In genomic region chr3:105818130-105819004, GRCm38 (mm10) we compare ENCODE assay signal across 14 mouse cellular contexts. TPM values are rescaled to one million over a fixed set of nuclear protein-coding genes. Genes with fewer than 3 reads are reported as not detected.
DNase-seq lines count a peak whose midpoint lies in the region; ATAC-seq and TF ChIP-seq lines count a peak whose summit lies in the region.
"Had no signal": no experiment of that assay in that cellular context is flagged by ENCODE, and none has a peak within 500 bp of the region (broad histone marks: within the 10 kb centered on the region; RNA-seq: fewer than 3 reads in every experiment).

No protein-coding gene starts in this region.

- ATAC-seq in kidney, embryonic 14.5 days (ENCODE audit: low FRiP score, low TSS enrichment) = no peak
- ATAC-seq: forebrain, embryonic 15.5 days; intestine, postnatal 0 days had no signal

- intact Hi-C loops in heart, postnatal 14 days (cut with DNase I) = no loop called here

- WGBS in kidney, embryonic 14.5 days = 71% methylated on average over 6 of the region's 6 CpGs
- 14% methylated on average over 6 of the region's 6 CpGs for WGBS in thymus, adult 2 months

- TF ChIP-seq CTCF in thymus, adult 2 months (IDR thresholded peaks at IDR 0.05; ENCODE audit: borderline replicate concordance, control insufficient read depth, extremely low read depth, insufficient read depth, low read length, poor library complexity) = no peak
- TF ChIP-seq CTCF in layer of hippocampus, adult 2 months (conservative IDR thresholded peaks at IDR 0.05) = no peak

- no peak overlapping the region for H3K4me3 ChIP-seq in kidney, embryonic 14.5 days (ENCODE audit: low read length)
- no peak overlapping the region for H3K4me3 ChIP-seq in thymus, adult 2 months (ENCODE audit: control insufficient read depth, insufficient read depth, low read length)
- no peak overlapping the region for H3K4me3 ChIP-seq in layer of hippocampus, adult 2 months
- H3K4me3 ChIP-seq: embryonic facial prominence, embryonic 13.5 days; forebrain, embryonic 15.5 days; liver, embryonic 15.5 days had no signal

- no peak for TF ChIP-seq POLR2A in thymus, adult 2 months (IDR thresholded peaks at IDR 0.05; ENCODE audit: control insufficient read depth, extremely low read depth, insufficient read depth, low read length, poor library complexity)

- no peak overlapping the region for H3K27ac ChIP-seq in kidney, embryonic 14.5 days (ENCODE audit: low read depth, low read length)
- peak overlapping the region; percentile 36; the same call in 1 of the 2 replicates for H3K27ac ChIP-seq in thymus, adult 2 months (ENCODE audit: control insufficient read depth, insufficient read depth, low read length)
- H3K27ac ChIP-seq in layer of hippocampus, adult 2 months = no peak overlapping the region
- H3K27ac ChIP-seq: embryonic facial prominence, embryonic 13.5 days; forebrain, embryonic 15.5 days; liver, embryonic 15.5 days had no signal

- no peaks in the 10 kb centered on the region for H3K4me1 ChIP-seq in kidney, embryonic 14.5 days (ENCODE audit: control insufficient read depth, insufficient read depth, low read length)
- H3K4me1 ChIP-seq in thymus, adult 2 months (replicated peaks; ENCODE audit: control insufficient read depth, insufficient read depth, low read length) = peaks cover 32% of the 10 kb centered on the region
- H3K4me1 ChIP-seq: embryonic facial prominence, embryonic 13.5 days had no signal

- no peak overlapping the region for H3K9ac ChIP-seq in kidney, embryonic 14.5 days (ENCODE audit: low read depth, low read length)
- H3K9ac ChIP-seq: embryonic facial prominence, embryonic 13.5 days; forebrain, embryonic 15.5 days; liver, embryonic 15.5 days had no signal

- no peak overlapping the region for H3K4me2 ChIP-seq in kidney, embryonic 14.5 days (replicated peaks; ENCODE audit: low read depth, low read length)
- H3K4me2 ChIP-seq: embryonic facial prominence, embryonic 13.5 days; forebrain, embryonic 15.5 days; liver, embryonic 15.5 days had no signal

- DNase-seq in kidney, postnatal 25 days = peak; percentile 40 to 65
- peak; percentile 39 for DNase-seq in MEL-GATA-1-ER (ENCODE audit: extremely low read depth, low read depth)
- DNase-seq in heart, postnatal 14 days = peak; percentile 25 to 40
- peak; percentile 26 for DNase-seq in thymus, adult 2 months
- DNase-seq in layer of hippocampus, adult 2 months (ENCODE audit: low spot score in 2 of 2) = no peak
- no peak for DNase-seq in cerebellum, postnatal 10 days
- DNase-seq: adrenal gland, postnatal 10 days; cerebellum, adult 8-10 months had no signal

- no peaks in the 10 kb centered on the region for H3K36me3 ChIP-seq in kidney, embryonic 14.5 days (ENCODE audit: control insufficient read depth, insufficient read depth, low read length)
- H3K36me3 ChIP-seq in thymus, adult 2 months (ENCODE audit: control insufficient read depth, insufficient read depth, low read length) = no peaks in the 10 kb centered on the region
- H3K36me3 ChIP-seq: embryonic facial prominence, embryonic 13.5 days; forebrain, embryonic 15.5 days; liver, embryonic 15.5 days had no signal

- no peaks in the 10 kb centered on the region for H3K9me3 ChIP-seq in kidney, embryonic 14.5 days (ENCODE audit: control insufficient read depth, low read length)
- H3K9me3 ChIP-seq: embryonic facial prominence, embryonic 13.5 days; forebrain, embryonic 15.5 days; liver, embryonic 15.5 days had no signal

- H3K27me3 ChIP-seq in kidney, embryonic 14.5 days (ENCODE audit: control insufficient read depth, insufficient read depth, low read length) = no peaks in the 10 kb centered on the region
- H3K27me3 ChIP-seq in thymus, adult 2 months (ENCODE audit: control insufficient read depth, insufficient read depth, low read length) = no peaks in the 10 kb centered on the region
- H3K27me3 ChIP-seq: forebrain, embryonic 15.5 days had no signal

RNA-seq across cellular contexts. Expression of gene Rap1a, which starts 17.2 kb away (rescaled TPM):
- 89.0 and 141 TPM in 2 replicates for polyA plus RNA-seq in kidney, embryonic 14.5 days (2014; fragmentation: Nextera tagmentation; extraction: Ambion mirVana)
- 100 to 1,000 TPM; 103 to 116 TPM for total RNA-seq in heart, postnatal 14 days (2021)
- polyA plus RNA-seq in thymus, adult 2 months (2012; rRNA removed) = 11.8 and 14.4 TPM in 2 replicates
- total RNA-seq in layer of hippocampus, adult 2 months (2021) = 100 to 1,000 TPM in 1 of 2 experiments, 10 to 100 TPM in 1; 94.6 to 101 TPM

RNA-seq across cellular contexts. Expression of gene Adora3, which starts 52.3 kb away (rescaled TPM):
- 0.18 TPM in 1 of 2 replicates, not detected in the other for polyA plus RNA-seq in kidney, embryonic 14.5 days (2014; fragmentation: Nextera tagmentation; extraction: Ambion mirVana)
- total RNA-seq in heart, postnatal 14 days (2021) = under 1 TPM in 1 of 2 experiments, not detected in 1; 0.24 TPM
- polyA plus RNA-seq in thymus, adult 2 months (2012; rRNA removed) = 0.68 and 0.90 TPM in 2 replicates
- total RNA-seq in layer of hippocampus, adult 2 months (2021) = 1 to 10 TPM in 1 of 2 experiments, under 1 TPM in 1; 0.82 to 1.2 TPM

RNA-seq across cellular contexts. Expression of gene Tmigd3, which starts 52.3 kb away (rescaled TPM):
- polyA plus RNA-seq in kidney, embryonic 14.5 days (2014; fragmentation: Nextera tagmentation; extraction: Ambion mirVana) = 0.53 TPM in 1 of 2 replicates, not detected in the other
- under 1 TPM in 1 of 2 experiments, not detected in 1; 0.24 TPM for total RNA-seq in heart, postnatal 14 days (2021)
- 0.82 and 1.1 TPM in 2 replicates for polyA plus RNA-seq in thymus, adult 2 months (2012; rRNA removed)
- 1 to 10 TPM in 1 of 2 experiments, under 1 TPM in 1; 0.37 to 1.1 TPM for total RNA-seq in layer of hippocampus, adult 2 months (2021)
- total RNA-seq: left cerebral cortex, adult 8-10 months had no signal
- polyA plus RNA-seq: embryonic facial prominence, embryonic 13.5 days had no signal

Comparison
In these comparisons a context has a peak if more than half of its experiments do, and no peak if none do; other contexts are left out.
1. DNase-seq: peak in kidney, postnatal 25 days (2 of 2), MEL-GATA-1-ER (single experiment), heart, postnatal 14 days (2 of 2) and thymus, adult 2 months (single experiment); none in layer of hippocampus, adult 2 months (0 of 2) and cerebellum, postnatal 10 days (0 of 2).